Mouse (Mus musculus) myocyte (in vitro differentiated cells): ENCODE measurements at regions not wholly inside any gene's neighbourhood (a gene's known extent, or its start where the extent isn't known, plus 50 kb on each side); places are given as distances from the start of the nearest gene placed in this dataset.

Experiments used
- CEBPB ChIP-seq: IDR thresholded peaks from 2 replicates; pipeline ENCODE4 v1.6.1; 2011; ENCODE audit warnings: mild to moderate bottlenecking, moderate library complexity; ENCODE audit not compliant: poor library complexity, insufficient read depth, severe bottlenecking
- E2F4 ChIP-seq: IDR thresholded peaks from one replicate; pipeline ENCODE4 v1.6.1; 2011; ENCODE audit warnings: mild to moderate bottlenecking, control low read depth, moderate library complexity; ENCODE audit not compliant: insufficient read depth
- MAX ChIP-seq: IDR thresholded peaks from one replicate; pipeline ENCODE4 v1.6.1; 2011; ENCODE audit warnings: low read depth, mild to moderate bottlenecking, control low read depth
- MYOG ChIP-seq, 3 experiments: IDR thresholded peaks; one replicate each; pipeline ENCODE4 v1.6.1; 2011; ENCODE audit warnings: control low read depth in 2 of 3, low read depth in 2 of 3, mild to moderate bottlenecking in 2 of 3; ENCODE audit not compliant: insufficient read length in 2 of 3, control insufficient read depth in 1 of 3, insufficient read depth in 1 of 3
- POLR2A ChIP-seq: IDR thresholded peaks from one replicate; pipeline ENCODE4 v1.6.1; 2011; ENCODE audit warnings: low read depth, mild to moderate bottlenecking, control low read depth, moderate library complexity; ENCODE audit not compliant: insufficient read length
- POLR2AphosphoS2 ChIP-seq: IDR thresholded peaks from one replicate; pipeline ENCODE4 v1.6.1; 2011; ENCODE audit warnings: low read depth, control low read depth; ENCODE audit not compliant: insufficient read length
- REST ChIP-seq: IDR thresholded peaks from one replicate; pipeline ENCODE4 v1.6.1; 2011; ENCODE audit warnings: mild to moderate bottlenecking, control low read depth, moderate library complexity; ENCODE audit not compliant: insufficient read depth, insufficient read length
- TCF12 ChIP-seq: IDR thresholded peaks from one replicate; pipeline ENCODE4 v1.6.1; 2011; ENCODE audit warnings: mild to moderate bottlenecking, control low read depth; ENCODE audit not compliant: poor library complexity, insufficient read depth, severe bottlenecking
- TCF3 ChIP-seq: IDR thresholded peaks from one replicate; pipeline ENCODE4 v1.6.1; 2011; ENCODE audit warnings: low read depth, control low read depth; ENCODE audit not compliant: insufficient read length
- USF1 ChIP-seq: IDR thresholded peaks from one replicate; pipeline ENCODE4 v1.6.1; 2011; ENCODE audit warnings: low read depth, mild to moderate bottlenecking, control low read depth, moderate library complexity

- TF ChIP-seq POLR2A (no peak), E2F4 (no peak), CEBPB (no peak), USF1 (no peak), POLR2AphosphoS2 (no peak), MYOG (IDR thresholded peaks at IDR 0.05; ENCODE audit: control insufficient read depth in 1 of 3, insufficient read depth in 1 of 3, insufficient read length in 2 of 3, low read depth in 2 of 3) (no peak), TCF3 (no peak), MAX (no peak), REST (no peak), TCF12 (no peak)
Measured at GRCm38 (mm10) chr4:88995129-88995919, 115.3 kb upstream of the Ifne start.
